Mouse (Mus musculus): Measurements from ENCODE around the gene Il18rap.
"Not testable (repeated sequence)": the region's sequence is repeated elsewhere in the genome, so short reads cannot be mapped to it uniquely, and the experiment has no call there.

Gene Il18rap

GRCm38 (mm10) chr1:40546645-40547044, 31.5 kb downstream of the Il18rap start:
- DNase-seq, result no peak

- DNase-seq, result no peak
Measured at GRCm38 (mm10) chr1:40547064-40547572, 32.0 kb downstream of the Il18rap start.

- no peak for DNase-seq
Measured at GRCm38 (mm10) chr1:40547762-40548161, 32.6 kb downstream of the Il18rap start.

- DNase-seq, result no peak
Measured at GRCm38 (mm10) chr1:40569374-40569773, 54.2 kb downstream of the Il18rap start.

- peak; percentile 60 for DNase-seq
Measured at GRCm38 (mm10) chr1:40579784-40580183, 64.6 kb downstream of the Il18rap start, which contains the start of gene Slc9a4. TSS of gene Slc9a4 (plus strand) at chr1:40580081.

- DNase-seq, result no peak
Measured at GRCm38 (mm10) chr1:40580269-40580668, 65.1 kb downstream of the Il18rap start.

- DNase-seq, result no peak
Measured at GRCm38 (mm10) chr1:40586776-40587175, 71.6 kb downstream of the Il18rap start.

GRCm38 (mm10) chr1:40590931-40591330, 75.8 kb downstream of the Il18rap start:
- DNase-seq, result no peak

GRCm38 (mm10) chr1:40597822-40598221, 82.7 kb downstream of the Il18rap start:
- no peak for DNase-seq

GRCm38 (mm10) chr1:40599661-40600060, 84.5 kb downstream of the Il18rap start:
- not testable (repeated sequence) for DNase-seq

GRCm38 (mm10) chr1:40600394-40601327, 85.5 kb downstream of the Il18rap start:
- no peak for DNase-seq

Data from kidney, postnatal 10 days (tissue).